Mouse (Mus musculus): ENCODE results near the gene Fmn2. TPM values are rescaled to one million over a fixed set of nuclear protein-coding genes. Genes with fewer than 3 reads are reported as not detected.

Gene Fmn2
- polyA plus RNA-seq, 1 experiment from 2014 or later = 0.34 TPM

DNA sequence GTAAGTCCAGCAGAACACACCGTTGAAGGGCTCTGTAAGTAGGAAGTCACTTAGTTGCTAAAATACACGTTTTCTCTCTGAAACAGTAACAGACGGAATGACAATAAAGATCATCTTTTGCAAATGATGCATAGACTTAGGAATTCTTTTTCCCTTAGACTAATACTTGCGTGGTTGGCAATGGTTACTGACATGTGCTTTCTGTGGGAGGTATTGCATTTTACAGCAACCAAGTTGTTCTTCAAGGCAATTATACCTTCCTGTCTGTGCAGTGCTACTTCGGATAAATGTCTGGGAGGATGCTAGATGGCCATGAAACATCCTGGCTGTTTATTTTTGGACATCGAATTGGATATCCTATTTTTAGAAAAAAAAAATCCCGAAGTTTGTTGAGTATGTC lies 11.8 kb downstream of the Fmn2 start:
- no peak for ATAC-seq (replicated peaks; ENCODE audit: insufficient number of reproducible peaks, insufficient read depth, low FRiP score, low read depth)
- H3K4me3 ChIP-seq = no peak overlapping the region
- no peak overlapping the region for H3K27ac ChIP-seq
- WGBS = 70% methylated on average over 7 of the region's 7 CpGs
- H3K36me3 ChIP-seq = no peaks in the 10 kb centered on the region
- H3K9me3 ChIP-seq (replicated peaks) = no peaks in the 10 kb centered on the region
- no peaks in the 10 kb centered on the region for H3K27me3 ChIP-seq
- H3K4me1 ChIP-seq (replicated peaks) = no peaks in the 10 kb centered on the region
- no peak overlapping the region for H3K9ac ChIP-seq
- H3K4me2 ChIP-seq = no peak overlapping the region

GRCm38 (mm10) chr1:174521976-174522770 lies 20.5 kb downstream of the Fmn2 start:
- Histone ChIP-seq H3K4me2 (no peak overlapping the region), H3K27ac (no peak overlapping the region), H3K9me3 (replicated peaks) (no peaks in the 10 kb centered on the region), H3K36me3 (no peaks in the 10 kb centered on the region), H3K4me3 (no peak overlapping the region), H3K27me3 (no peaks in the 10 kb centered on the region), H3K4me1 (replicated peaks) (no peaks in the 10 kb centered on the region), H3K9ac (no peak overlapping the region)
- no peak for ATAC-seq (replicated peaks; ENCODE audit: insufficient number of reproducible peaks, insufficient read depth, low FRiP score, low read depth)
- WGBS = 72% methylated on average over 5 of the region's 5 CpGs

- no peaks in the 10 kb centered on the region for H3K9me3 ChIP-seq (replicated peaks)
- H3K4me2 ChIP-seq = no peak overlapping the region
- H3K4me3 ChIP-seq = no peak overlapping the region
- no peaks in the 10 kb centered on the region for H3K4me1 ChIP-seq (replicated peaks)
- WGBS = 67% methylated on average over 4 of the region's 4 CpGs
- H3K9ac ChIP-seq = no peak overlapping the region
- no peaks in the 10 kb centered on the region for H3K36me3 ChIP-seq
- H3K27me3 ChIP-seq = no peaks in the 10 kb centered on the region
- ATAC-seq (replicated peaks; ENCODE audit: insufficient number of reproducible peaks, insufficient read depth, low FRiP score, low read depth) = no peak
- no peak overlapping the region for H3K27ac ChIP-seq
Measured at GRCm38 (mm10) chr1:174522809-174523511, 21.3 kb downstream of the Fmn2 start.

DNA sequence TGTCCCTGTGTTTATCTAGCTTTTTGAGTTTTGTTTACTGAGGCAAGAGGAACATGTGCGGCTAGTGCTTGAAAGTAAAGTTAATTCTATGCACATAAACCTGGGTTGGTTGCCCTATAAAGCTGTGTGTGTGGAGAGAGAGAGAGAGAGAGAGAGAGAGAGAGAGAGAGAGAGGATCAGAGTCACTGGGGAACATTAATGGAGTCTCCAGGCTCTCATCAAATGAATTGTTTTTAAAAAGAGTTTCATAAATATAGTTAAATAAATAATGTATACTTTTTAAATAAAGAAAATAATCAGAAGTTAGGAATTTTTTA lies 21.8 kb downstream of the Fmn2 start:
- no peak overlapping the region for H3K4me2 ChIP-seq
- no peak overlapping the region for H3K27ac ChIP-seq
- no peaks in the 10 kb centered on the region for H3K36me3 ChIP-seq
- no peak for ATAC-seq (replicated peaks; ENCODE audit: insufficient number of reproducible peaks, insufficient read depth, low FRiP score, low read depth)
- H3K9ac ChIP-seq = no peak overlapping the region
- 69% methylated on average over 1 of the region's 1 CpGs for WGBS
- H3K9me3 ChIP-seq (replicated peaks) = no peaks in the 10 kb centered on the region
- H3K4me3 ChIP-seq = no peak overlapping the region
- H3K27me3 ChIP-seq = no peaks in the 10 kb centered on the region
- no peaks in the 10 kb centered on the region for H3K4me1 ChIP-seq (replicated peaks)

GRCm38 (mm10) chr1:174536742-174537453 lies 35.3 kb downstream of the Fmn2 start:
- Histone ChIP-seq H3K9me3 (replicated peaks) (no peaks in the 10 kb centered on the region), H3K36me3 (no peaks in the 10 kb centered on the region), H3K4me3 (no peak overlapping the region), H3K4me2 (no peak overlapping the region), H3K4me1 (replicated peaks) (no peaks in the 10 kb centered on the region), H3K27me3 (no peaks in the 10 kb centered on the region), H3K27ac (no peak overlapping the region), H3K9ac (no peak overlapping the region)
- WGBS = 57% methylated on average over 11 of the region's 11 CpGs
- no peak for ATAC-seq (replicated peaks; ENCODE audit: insufficient number of reproducible peaks, insufficient read depth, low FRiP score, low read depth)

GRCm38 (mm10) chr1:174537491-174537890 lies 35.9 kb downstream of the Fmn2 start:
- 73% methylated on average over 3 of the region's 3 CpGs for WGBS
- Histone ChIP-seq H3K9me3 (replicated peaks) (no peaks in the 10 kb centered on the region), H3K36me3 (no peaks in the 10 kb centered on the region), H3K9ac (no peak overlapping the region), H3K4me3 (no peak overlapping the region), H3K4me1 (replicated peaks) (no peaks in the 10 kb centered on the region), H3K27me3 (no peaks in the 10 kb centered on the region), H3K27ac (no peak overlapping the region), H3K4me2 (no peak overlapping the region)
- ATAC-seq (replicated peaks; ENCODE audit: insufficient number of reproducible peaks, insufficient read depth, low FRiP score, low read depth) = no peak

- no peak overlapping the region for H3K9ac ChIP-seq
- no peak for ATAC-seq (replicated peaks; ENCODE audit: insufficient number of reproducible peaks, insufficient read depth, low FRiP score, low read depth)
- H3K4me2 ChIP-seq = no peak overlapping the region
- no peak overlapping the region for H3K27ac ChIP-seq
- no peaks in the 10 kb centered on the region for H3K9me3 ChIP-seq (replicated peaks)
- 76% methylated on average over 5 of the region's 5 CpGs for WGBS
- H3K4me3 ChIP-seq = no peak overlapping the region
- no peaks in the 10 kb centered on the region for H3K4me1 ChIP-seq (replicated peaks)
- no peaks in the 10 kb centered on the region for H3K36me3 ChIP-seq
- no peaks in the 10 kb centered on the region for H3K27me3 ChIP-seq
Measured at GRCm38 (mm10) chr1:174548291-174548690, 46.7 kb downstream of the Fmn2 start.

- no peaks in the 10 kb centered on the region for H3K4me1 ChIP-seq (replicated peaks)
- no peak for ATAC-seq (replicated peaks; ENCODE audit: insufficient number of reproducible peaks, insufficient read depth, low FRiP score, low read depth)
Measured at GRCm38 (mm10) chr1:174553272-174554007, 51.8 kb downstream of the Fmn2 start.

GRCm38 (mm10) chr1:174555412-174555811 lies 53.8 kb downstream of the Fmn2 start:
- Histone ChIP-seq H3K4me2 (no peak overlapping the region), H3K27ac (no peak overlapping the region), H3K36me3 (no peaks in the 10 kb centered on the region), H3K9ac (no peak overlapping the region), H3K9me3 (replicated peaks) (no peaks in the 10 kb centered on the region), H3K4me1 (replicated peaks) (no peaks in the 10 kb centered on the region), H3K27me3 (no peaks in the 10 kb centered on the region), H3K4me3 (no peak overlapping the region)
- 65% methylated on average over 3 of the region's 3 CpGs for WGBS
- no peak for ATAC-seq (replicated peaks; ENCODE audit: insufficient number of reproducible peaks, insufficient read depth, low FRiP score, low read depth)

More at GRCm38 (mm10) chr1:174553272-174554007, 51.8 kb downstream of the Fmn2 start:
- no peak overlapping the region for H3K4me3 ChIP-seq
- 33% methylated on average over 2 of the region's 2 CpGs for WGBS
- H3K9me3 ChIP-seq (replicated peaks) = no peaks in the 10 kb centered on the region
- H3K9ac ChIP-seq = no peak overlapping the region
- no peaks in the 10 kb centered on the region for H3K27me3 ChIP-seq
- no peak overlapping the region for H3K27ac ChIP-seq
- no peaks in the 10 kb centered on the region for H3K36me3 ChIP-seq
- no peak overlapping the region for H3K4me2 ChIP-seq

DNA sequence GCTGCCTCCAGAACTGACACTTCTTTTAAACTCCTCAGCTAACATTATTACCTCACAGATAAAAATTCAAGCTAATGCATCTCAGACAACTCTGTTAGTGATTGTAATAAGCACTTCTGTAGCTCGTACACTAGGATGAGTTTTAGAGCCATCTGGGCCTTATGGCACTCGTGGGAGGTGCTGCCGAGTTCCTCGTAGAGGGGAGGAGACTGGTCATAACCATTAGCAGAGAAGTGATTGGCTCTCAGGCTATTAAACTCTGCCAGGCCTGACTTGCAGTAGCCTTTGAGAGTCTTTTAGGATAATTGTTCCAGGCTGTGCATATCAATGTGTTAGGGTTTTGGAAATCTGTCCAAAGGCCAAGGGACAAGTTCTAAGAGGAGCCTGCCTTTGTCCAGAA lies 55.6 kb downstream of the Fmn2 start:
- no peaks in the 10 kb centered on the region for H3K9me3 ChIP-seq (replicated peaks)
- no peak overlapping the region for H3K4me2 ChIP-seq
- ATAC-seq (replicated peaks; ENCODE audit: insufficient number of reproducible peaks, insufficient read depth, low FRiP score, low read depth) = no peak
- 70% methylated on average over 4 of the region's 4 CpGs for WGBS
- no peaks in the 10 kb centered on the region for H3K4me1 ChIP-seq (replicated peaks)
- no peak overlapping the region for H3K9ac ChIP-seq
- H3K4me3 ChIP-seq = no peak overlapping the region
- H3K27me3 ChIP-seq = no peaks in the 10 kb centered on the region
- no peak overlapping the region for H3K27ac ChIP-seq
- H3K36me3 ChIP-seq = no peaks in the 10 kb centered on the region

DNA sequence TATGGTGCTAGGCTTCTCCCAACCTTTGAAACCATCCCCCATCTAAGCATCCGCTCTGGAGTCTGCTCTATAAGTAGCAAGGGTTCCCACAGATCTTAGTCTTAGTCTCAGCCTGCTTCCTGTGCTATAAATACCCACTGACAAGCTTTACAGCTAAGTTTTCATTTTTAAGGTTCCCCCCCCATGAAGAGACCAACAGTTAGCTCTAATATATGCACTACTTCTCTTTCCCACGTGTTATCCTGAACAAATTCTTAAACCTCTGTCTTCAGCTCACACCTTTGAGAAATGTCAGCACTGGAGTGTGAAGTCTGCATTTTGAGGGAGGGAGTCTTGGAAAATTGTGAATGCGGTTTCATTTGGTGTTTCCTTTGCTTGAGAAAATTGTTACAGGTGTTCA lies 56.2 kb downstream of the Fmn2 start:
- no peak overlapping the region for H3K27ac ChIP-seq
- ATAC-seq (replicated peaks; ENCODE audit: insufficient number of reproducible peaks, insufficient read depth, low FRiP score, low read depth) = no peak
- no peaks in the 10 kb centered on the region for H3K4me1 ChIP-seq (replicated peaks)
- no peaks in the 10 kb centered on the region for H3K27me3 ChIP-seq
- H3K36me3 ChIP-seq = no peaks in the 10 kb centered on the region
- no peak overlapping the region for H3K9ac ChIP-seq
- no peak overlapping the region for H3K4me3 ChIP-seq
- H3K4me2 ChIP-seq = no peak overlapping the region
- H3K9me3 ChIP-seq (replicated peaks) = no peaks in the 10 kb centered on the region
- 37% methylated on average over 3 of the region's 3 CpGs for WGBS

All from heart, embryonic 15.5 days (tissue).